30 mouse cellular contexts compared by ENCODE assay signal in genomic region chr1:105112762-105113525, GRCm38 (mm10).
DNase-seq lines count a peak whose midpoint lies in the region; ATAC-seq and TF ChIP-seq lines count a peak whose summit lies in the region.
"Had no signal": no experiment of that assay in that cellular context is flagged by ENCODE, and none has a peak within 500 bp of the region (broad histone marks: within the 10 kb centered on the region; RNA-seq: fewer than 3 reads in every experiment).

No protein-coding gene starts in this region.

- H3K4me1 ChIP-seq in kidney, adult 2 months (ENCODE audit: control insufficient read depth, insufficient read depth, low read length) = peaks cover 5% of the 10 kb centered on the region; the same call in 1 of the 2 replicates
- H3K4me1 ChIP-seq in brown adipose tissue, adult 24 weeks (ENCODE audit: control insufficient read depth, insufficient read depth, insufficient read length, low read length) = peaks cover 14% of the 10 kb centered on the region; the same call in 1 of the 2 replicates
- H3K4me1 ChIP-seq in stomach, postnatal 0 days (replicated peaks; ENCODE audit: control insufficient read depth, insufficient read depth) = no peaks in the 10 kb centered on the region
- 0 out of 2 replicates have a peak, but pooled peaks cover 5% of the 10 kb centered on the region for H3K4me1 ChIP-seq in midbrain, embryonic 16.5 days (ENCODE audit: control insufficient read depth, insufficient read depth, low read length)
- H3K4me1 ChIP-seq: embryonic facial prominence, embryonic 10.5 days; embryonic facial prominence, embryonic 13.5 days had no signal

- H3K4me2 ChIP-seq in stomach, postnatal 0 days (replicated peaks; ENCODE audit: low read depth) = no peak overlapping the region
- H3K4me2 ChIP-seq in midbrain, embryonic 16.5 days (ENCODE audit: low read length) = no peak overlapping the region
- H3K4me2 ChIP-seq: embryonic facial prominence, embryonic 13.5 days; forebrain, embryonic 13.5 days; heart, embryonic 13.5 days; hindbrain, embryonic 14.5 days had no signal

- no peaks in the 10 kb centered on the region for H3K36me3 ChIP-seq in kidney, adult 2 months (ENCODE audit: control insufficient read depth, insufficient read depth, low read length)
- no peaks in the 10 kb centered on the region for H3K36me3 ChIP-seq in stomach, postnatal 0 days (ENCODE audit: control insufficient read depth, insufficient read depth, low read length)
- no peaks in the 10 kb centered on the region for H3K36me3 ChIP-seq in midbrain, embryonic 16.5 days (ENCODE audit: control insufficient read depth, insufficient read depth, low read length)
- H3K36me3 ChIP-seq: embryonic facial prominence, embryonic 10.5 days; embryonic facial prominence, embryonic 13.5 days; forebrain, embryonic 10.5 days; G1E; heart, embryonic 13.5 days had no signal

- peak; percentile 23 to 29 for DNase-seq in heart, adult 18-20 months
- DNase-seq in heart, adult 8-10 months (ENCODE audit: low spot score) = no peak
- no peak for DNase-seq in kidney, adult 2 months
- no peak for DNase-seq in kidney, postnatal 25 days
- no peak for DNase-seq in stomach, postnatal 0 days (ENCODE audit: low spot score)
- DNase-seq: adrenal gland, postnatal 10 days; B cell, adult 2 months; cerebellum, adult 11 months; cerebellum, adult 8-10 months; cerebellum, postnatal 10 days; cerebellum, postnatal 36 days; embryo, embryonic 11 days; gastrocnemius, postnatal 10 days; gastrocnemius, postnatal 36 days; heart, postnatal 14 days; heart, postnatal 4 days had no signal

- WGBS in kidney, adult 2 months = 87% methylated on average over 1 of the region's 1 CpGs
- 79% methylated on average over 1 of the region's 1 CpGs for WGBS in stomach, postnatal 0 days
- 88% methylated on average over 1 of the region's 1 CpGs for WGBS in midbrain, embryonic 16.5 days

- H3K9me3 ChIP-seq in stomach, postnatal 0 days (ENCODE audit: control insufficient read depth, low read length) = no peaks in the 10 kb centered on the region
- no peaks in the 10 kb centered on the region for H3K9me3 ChIP-seq in midbrain, embryonic 16.5 days (replicated peaks; ENCODE audit: control insufficient read depth, low read length, poor library complexity, severe bottlenecking)
- H3K9me3 ChIP-seq: embryonic facial prominence, embryonic 10.5 days; embryonic facial prominence, embryonic 13.5 days; forebrain, embryonic 10.5 days; forebrain, embryonic 13.5 days; heart, embryonic 13.5 days had no signal

- TF ChIP-seq POLR2A in kidney, adult 2 months (IDR thresholded peaks at IDR 0.05; ENCODE audit: low read depth, low read length) = no peak

- H3K9ac ChIP-seq in stomach, postnatal 0 days (ENCODE audit: low read length) = no peak overlapping the region
- H3K9ac ChIP-seq in midbrain, embryonic 16.5 days (ENCODE audit: low read depth, low read length) = no peak overlapping the region
- H3K9ac ChIP-seq: embryonic facial prominence, embryonic 13.5 days; forebrain, embryonic 13.5 days; heart, embryonic 13.5 days; hindbrain, embryonic 14.5 days had no signal

- H3K4me3 ChIP-seq in kidney, adult 2 months (ENCODE audit: insufficient read depth, low read depth, low read length) = no peak overlapping the region
- no peak overlapping the region for H3K4me3 ChIP-seq in brown adipose tissue, adult 24 weeks (ENCODE audit: insufficient read depth, low read depth, low read length)
- H3K4me3 ChIP-seq in stomach, postnatal 0 days (ENCODE audit: low read depth, low read length) = no peak overlapping the region
- H3K4me3 ChIP-seq in midbrain, embryonic 16.5 days (ENCODE audit: low read depth, low read length) = no peak overlapping the region
- H3K4me3 ChIP-seq: embryonic facial prominence, embryonic 10.5 days; embryonic facial prominence, embryonic 13.5 days; erythroblast, embryonic 14.5 days; forebrain, embryonic 10.5 days; forebrain, embryonic 13.5 days; heart, embryonic 13.5 days had no signal

- TF ChIP-seq EP300 in stomach, postnatal 0 days (optimal IDR thresholded peaks at IDR 0.05) = no peak

- no peaks in the 10 kb centered on the region for H3K27me3 ChIP-seq in kidney, adult 2 months (replicated peaks; ENCODE audit: control insufficient read depth, insufficient read depth, low read length)
- no peaks in the 10 kb centered on the region for H3K27me3 ChIP-seq in stomach, postnatal 0 days (ENCODE audit: control insufficient read depth, insufficient read depth, low read length)
- H3K27me3 ChIP-seq in midbrain, embryonic 16.5 days (ENCODE audit: control insufficient read depth, insufficient read depth, low read depth, low read length) = no peaks in the 10 kb centered on the region
- H3K27me3 ChIP-seq: embryonic facial prominence, embryonic 13.5 days; forebrain, embryonic 13.5 days; heart, embryonic 13.5 days; Patski had no signal

- no peak for TF ChIP-seq CTCF in kidney, adult 2 months (conservative IDR thresholded peaks at IDR 0.05; ENCODE audit: insufficient read depth, insufficient read length, low read depth, low read length)
- no peak for TF ChIP-seq CTCF in stomach, postnatal 0 days (IDR thresholded peaks at IDR 0.05; ENCODE audit: low read depth)

- H3K27ac ChIP-seq in kidney, adult 2 months (ENCODE audit: insufficient read depth, low read depth, low read length) = peak overlapping the region; percentile 9; the same call in 1 of the 2 replicates
- H3K27ac ChIP-seq in brown adipose tissue, adult 24 weeks (replicated peaks; ENCODE audit: low read depth, low read length) = peak overlapping the region; percentile 100
- no peak overlapping the region for H3K27ac ChIP-seq in stomach, postnatal 0 days (replicated peaks)
- H3K27ac ChIP-seq in midbrain, embryonic 16.5 days (ENCODE audit: low read length) = no peak overlapping the region
- H3K27ac ChIP-seq: embryonic facial prominence, embryonic 10.5 days; embryonic facial prominence, embryonic 13.5 days; forebrain, embryonic 10.5 days; forebrain, embryonic 13.5 days; heart, embryonic 13.5 days; hindbrain, embryonic 14.5 days; hindbrain, postnatal 0 days had no signal

- peak; percentile 60; the same call in 1 of the 2 replicates for ATAC-seq in stomach, postnatal 0 days (ENCODE audit: low FRiP score, low TSS enrichment)
- ATAC-seq in midbrain, embryonic 16.5 days = no peak
- ATAC-seq: forebrain, embryonic 13.5 days; forebrain, embryonic 16.5 days; hindbrain, postnatal 0 days; inflammation-experienced regulatory T-cells, adult 6 months; Patski had no signal

Comparison
In these comparisons a context has a peak if more than half of its experiments do, and no peak if none do; other contexts are left out.
1. DNase-seq: peak in heart, adult 18-20 months (2 of 2); none in heart, adult 8-10 months (single experiment), kidney, adult 2 months (single experiment), kidney, postnatal 25 days (0 of 2) and stomach, postnatal 0 days (single experiment).
2. H3K27ac ChIP-seq: peak in kidney, adult 2 months (single experiment) and brown adipose tissue, adult 24 weeks (single experiment); none in stomach, postnatal 0 days (single experiment) and midbrain, embryonic 16.5 days (single experiment).